Mouse (Mus musculus): Measurements from ENCODE around the gene Zbtb6.

- TF ChIP-seq CTCF (IDR thresholded peaks at IDR 0.05; ENCODE audit: insufficient read depth, low read length) (no peak), POLR2A (IDR thresholded peaks at IDR 0.05; ENCODE audit: borderline replicate concordance, extremely low read depth, low read depth, low read length) (no peak)
These were observed 41.2 kb upstream of the Zbtb6 start for GRCm38 (mm10) chr2:37484165-37484564.
